Comparison of ENCODE assay signal across 9 mouse cellular contexts in genomic region chr7:140138021-140138310, GRCm38 (mm10). TPM values are rescaled to one million over a fixed set of nuclear protein-coding genes. Genes with fewer than 3 reads are reported as not detected.
DNase-seq lines count a peak whose midpoint lies in the region; ATAC-seq and TF ChIP-seq lines count a peak whose summit lies in the region.
"Had no signal": no experiment of that assay in that cellular context is flagged by ENCODE, and none has a peak within 500 bp of the region (broad histone marks: within the 10 kb centered on the region; RNA-seq: fewer than 3 reads in every experiment).

No protein-coding gene starts in this region.

- under 1% methylated on average over 8 of the region's 8 CpGs for WGBS in lung, embryonic 14.5 days
- under 1% methylated on average over 8 of the region's 8 CpGs for WGBS in embryonic facial prominence, embryonic 15.5 days
- WGBS in intestine, postnatal 0 days, result 1% methylated on average over 8 of the region's 8 CpGs
- WGBS in neural tube, embryonic 14.5 days, result under 1% methylated on average over 8 of the region's 8 CpGs

- no peaks in the 10 kb centered on the region for H3K27me3 ChIP-seq in lung, embryonic 14.5 days (ENCODE audit: insufficient read depth, low read length)
- no peaks in the 10 kb centered on the region for H3K27me3 ChIP-seq in embryonic facial prominence, embryonic 15.5 days
- H3K27me3 ChIP-seq in intestine, postnatal 0 days (replicated peaks; ENCODE audit: control insufficient read depth, insufficient read depth, low read length), result no peaks in the 10 kb centered on the region
- no peaks in the 10 kb centered on the region for H3K27me3 ChIP-seq in neural tube, embryonic 14.5 days (ENCODE audit: control insufficient read depth, insufficient read depth, low read length)

- peak overlapping the region; percentile 77 for H3K4me3 ChIP-seq in lung, embryonic 14.5 days (ENCODE audit: low read depth, low read length)
- peak overlapping the region; percentile 60 for H3K4me3 ChIP-seq in embryonic facial prominence, embryonic 15.5 days (replicated peaks)
- H3K4me3 ChIP-seq in intestine, postnatal 0 days (ENCODE audit: low read depth, low read length), result peak overlapping the region; percentile 69
- peak overlapping the region; percentile 80 for H3K4me3 ChIP-seq in neural tube, embryonic 14.5 days (ENCODE audit: low read depth, low read length)

- DNase-seq in lung, embryonic 14.5 days, result no peak
- DNase-seq in lung, postnatal 4 days, result no peak
- no peak for DNase-seq in yolk sac, embryonic 10.5 days (ENCODE audit: low spot score)
- no peak for DNase-seq in layer of hippocampus, adult 8-10 months (ENCODE audit: low spot score in 2 of 2)
- DNase-seq in layer of hippocampus, adult 9-10 months (ENCODE audit: low spot score), result no peak

- H3K4me2 ChIP-seq in lung, embryonic 14.5 days, result peak overlapping the region; percentile 86
- H3K4me2 ChIP-seq in embryonic facial prominence, embryonic 15.5 days (replicated peaks), result peak overlapping the region; percentile 83
- H3K4me2 ChIP-seq in intestine, postnatal 0 days (replicated peaks; ENCODE audit: low read depth), result peak overlapping the region; percentile 78
- peak overlapping the region; percentile 92 for H3K4me2 ChIP-seq in neural tube, embryonic 14.5 days (ENCODE audit: low read depth, low read length)

- ATAC-seq in lung, embryonic 14.5 days (ENCODE audit: insufficient read depth), result no peak
- ATAC-seq in embryonic facial prominence, embryonic 15.5 days (ENCODE audit: insufficient number of reproducible peaks, low FRiP score, low TSS enrichment, low read depth), result no peak
- ATAC-seq in intestine, postnatal 0 days, result no peak
- ATAC-seq in neural tube, embryonic 14.5 days (ENCODE audit: low read depth), result no peak

- peak overlapping the region; percentile 84 for H3K9ac ChIP-seq in lung, embryonic 14.5 days
- peak overlapping the region; percentile 66 for H3K9ac ChIP-seq in embryonic facial prominence, embryonic 15.5 days
- H3K9ac ChIP-seq in intestine, postnatal 0 days (ENCODE audit: low read depth, low read length), result peak overlapping the region; percentile 74
- peak overlapping the region; percentile 77 for H3K9ac ChIP-seq in neural tube, embryonic 14.5 days (replicated peaks; ENCODE audit: low read depth, low read length)

- H3K27ac ChIP-seq in lung, embryonic 14.5 days (ENCODE audit: low read depth), result peak overlapping the region; percentile 65; the same call in 1 of the 2 replicates
- H3K27ac ChIP-seq in embryonic facial prominence, embryonic 15.5 days (replicated peaks), result peak overlapping the region; percentile 85
- peak overlapping the region; percentile 69; the same call in 1 of the 2 replicates for H3K27ac ChIP-seq in intestine, postnatal 0 days (ENCODE audit: low read depth, low read length)
- H3K27ac ChIP-seq in neural tube, embryonic 14.5 days (ENCODE audit: low read depth, low read length), result peak overlapping the region; percentile 73

- 0 out of 2 replicates have a peak, but pooled peaks cover 4% of the 10 kb centered on the region for H3K36me3 ChIP-seq in lung, embryonic 14.5 days (ENCODE audit: insufficient read depth)
- H3K36me3 ChIP-seq in embryonic facial prominence, embryonic 15.5 days, result peaks cover 9% of the 10 kb centered on the region
- H3K36me3 ChIP-seq in intestine, postnatal 0 days (ENCODE audit: control insufficient read depth, insufficient read depth), result peaks cover 4% of the 10 kb centered on the region; the same call in 1 of the 2 replicates
- no peaks in the 10 kb centered on the region for H3K36me3 ChIP-seq in neural tube, embryonic 14.5 days (ENCODE audit: control insufficient read depth, insufficient read depth, low read length)

- TF ChIP-seq CTCF in lung, embryonic 14.5 days (IDR thresholded peaks at IDR 0.05; ENCODE audit: low read depth), result no peak
- no peak for TF ChIP-seq CTCF in intestine, postnatal 0 days (IDR thresholded peaks at IDR 0.05; ENCODE audit: low read depth)

- H3K4me1 ChIP-seq in lung, embryonic 14.5 days (ENCODE audit: insufficient read depth), result no peaks in the 10 kb centered on the region; the same call in 1 of the 2 replicates
- H3K4me1 ChIP-seq in embryonic facial prominence, embryonic 15.5 days, result peaks cover 4% of the 10 kb centered on the region; the same call in 1 of the 2 replicates
- peaks cover 4% of the 10 kb centered on the region; the same call in 1 of the 2 replicates for H3K4me1 ChIP-seq in intestine, postnatal 0 days (replicated peaks; ENCODE audit: control insufficient read depth, insufficient read depth, low read length)
- H3K4me1 ChIP-seq in neural tube, embryonic 14.5 days (ENCODE audit: control insufficient read depth, insufficient read depth, low read length), result peaks cover 4% of the 10 kb centered on the region; the same call in 1 of the 2 replicates

- no peaks in the 10 kb centered on the region for H3K9me3 ChIP-seq in lung, embryonic 14.5 days (ENCODE audit: low read depth, low read length)
- no peaks in the 10 kb centered on the region for H3K9me3 ChIP-seq in embryonic facial prominence, embryonic 15.5 days (replicated peaks)
- H3K9me3 ChIP-seq in intestine, postnatal 0 days (ENCODE audit: control insufficient read depth), result no peaks in the 10 kb centered on the region
- no peaks in the 10 kb centered on the region for H3K9me3 ChIP-seq in neural tube, embryonic 14.5 days (ENCODE audit: control insufficient read depth, low read length)

RNA-seq across cellular contexts. Expression of gene Mtg1, which starts 0.6 kb away (rescaled TPM):
- polyA plus RNA-seq in lung, embryonic 14.5 days (2014; fragmentation: Nextera tagmentation; extraction: Ambion mirVana), result 24.8 and 28.4 TPM in 2 replicates
- polyA plus RNA-seq in embryonic facial prominence, embryonic 15.5 days (2015; fragmentation: Nextera tagmentation; extraction: Ambion mirVana), result 22.2 and 23.2 TPM in 2 replicates
- 15.7 and 17.1 TPM in 2 replicates for polyA plus RNA-seq in intestine, postnatal 0 days (2015; fragmentation: Nextera tagmentation; extraction: Ambion mirVana)
- polyA plus RNA-seq in neural tube, embryonic 14.5 days (2014; fragmentation: Nextera tagmentation; extraction: Ambion mirVana), result 33.7 and 39.6 TPM in 2 replicates
- total RNA-seq in layer of hippocampus, adult 8-10 months (2022), result 10 to 100 TPM; 27.2 to 34.8 (median 31.6) TPM

RNA-seq across cellular contexts. Expression of gene Sprn, which starts 16.7 kb away (rescaled TPM):
- polyA plus RNA-seq in lung, embryonic 14.5 days (2014; fragmentation: Nextera tagmentation; extraction: Ambion mirVana), result 0.12 and 0.20 TPM in 2 replicates
- polyA plus RNA-seq in embryonic facial prominence, embryonic 15.5 days (2015; fragmentation: Nextera tagmentation; extraction: Ambion mirVana), result 0.87 and 1.3 TPM in 2 replicates
- 0.92 and 0.99 TPM in 2 replicates for polyA plus RNA-seq in intestine, postnatal 0 days (2015; fragmentation: Nextera tagmentation; extraction: Ambion mirVana)
- 16.2 and 17.3 TPM in 2 replicates for polyA plus RNA-seq in neural tube, embryonic 14.5 days (2014; fragmentation: Nextera tagmentation; extraction: Ambion mirVana)
- 100 to 1,000 TPM; 149 to 157 (median 151) TPM for total RNA-seq in layer of hippocampus, adult 8-10 months (2022)

RNA-seq across cellular contexts. Expression of gene Echs1, which starts 21.7 kb away (rescaled TPM):
- 148 and 164 TPM in 2 replicates for polyA plus RNA-seq in lung, embryonic 14.5 days (2014; fragmentation: Nextera tagmentation; extraction: Ambion mirVana)
- 127 and 132 TPM in 2 replicates for polyA plus RNA-seq in embryonic facial prominence, embryonic 15.5 days (2015; fragmentation: Nextera tagmentation; extraction: Ambion mirVana)
- polyA plus RNA-seq in intestine, postnatal 0 days (2015; fragmentation: Nextera tagmentation; extraction: Ambion mirVana), result 153 and 161 TPM in 2 replicates
- 129 and 132 TPM in 2 replicates for polyA plus RNA-seq in neural tube, embryonic 14.5 days (2014; fragmentation: Nextera tagmentation; extraction: Ambion mirVana)
- 10 to 100 TPM; 61.4 to 68.6 (median 65.7) TPM for total RNA-seq in layer of hippocampus, adult 8-10 months (2022)

RNA-seq across cellular contexts. Expression of gene Paox, which starts 22.4 kb away (rescaled TPM):
- polyA plus RNA-seq in lung, embryonic 14.5 days (2014; fragmentation: Nextera tagmentation; extraction: Ambion mirVana), result 21.3 and 24.8 TPM in 2 replicates
- polyA plus RNA-seq in embryonic facial prominence, embryonic 15.5 days (2015; fragmentation: Nextera tagmentation; extraction: Ambion mirVana), result 20.0 and 20.5 TPM in 2 replicates
- 25.8 and 28.5 TPM in 2 replicates for polyA plus RNA-seq in intestine, postnatal 0 days (2015; fragmentation: Nextera tagmentation; extraction: Ambion mirVana)
- polyA plus RNA-seq in neural tube, embryonic 14.5 days (2014; fragmentation: Nextera tagmentation; extraction: Ambion mirVana), result 9.2 and 9.9 TPM in 2 replicates
- 1 to 10 TPM; 6.1 to 6.5 (median 6.4) TPM for total RNA-seq in layer of hippocampus, adult 8-10 months (2022)

RNA-seq across cellular contexts. Expression of gene Olfr522, which starts 26.6 kb away (rescaled TPM):
- polyA plus RNA-seq in lung, embryonic 14.5 days (2014; fragmentation: Nextera tagmentation; extraction: Ambion mirVana), result not detected in 2 replicates
- polyA plus RNA-seq in embryonic facial prominence, embryonic 15.5 days (2015; fragmentation: Nextera tagmentation; extraction: Ambion mirVana), result 0.03 and 0.16 TPM in 2 replicates
- not detected in 2 replicates for polyA plus RNA-seq in intestine, postnatal 0 days (2015; fragmentation: Nextera tagmentation; extraction: Ambion mirVana)
- not detected in 2 replicates for polyA plus RNA-seq in neural tube, embryonic 14.5 days (2014; fragmentation: Nextera tagmentation; extraction: Ambion mirVana)
- not detected for total RNA-seq in layer of hippocampus, adult 8-10 months (2022)
- total RNA-seq: adrenal gland, adult 8-10 months had no signal
